Mouse (Mus musculus): ENCODE measurements around the gene Ggct.

The Ggct gene

GRCm38 (mm10) chr6:54952542-54952941 lies 40.2 kb downstream of the Ggct start:
- DNase-seq (ENCODE audit: low spot score), result no peak

- DNase-seq (ENCODE audit: low spot score), result no peak
Observed at GRCm38 (mm10) chr6:54948682-54949081, 44.1 kb downstream of the Ggct start.

- no peak for DNase-seq (ENCODE audit: low spot score)
Observed at GRCm38 (mm10) chr6:54946241-54946953, 46.4 kb downstream of the Ggct start.

- DNase-seq (ENCODE audit: low spot score), result no peak
Observed at GRCm38 (mm10) chr6:54944551-54944950, 48.2 kb downstream of the Ggct start.

GRCm38 (mm10) chr6:54943753-54944152 lies 49.0 kb downstream of the Ggct start:
- no peak for DNase-seq (ENCODE audit: low spot score)

GRCm38 (mm10) chr6:54943292-54943691 lies 49.5 kb downstream of the Ggct start:
- DNase-seq (ENCODE audit: low spot score), result no peak

- no peak for DNase-seq (ENCODE audit: low spot score)
Observed at GRCm38 (mm10) chr6:54941149-54941548, 51.6 kb downstream of the Ggct start.

GRCm38 (mm10) chr6:54940126-54940525 lies 52.6 kb downstream of the Ggct start:
- DNase-seq (ENCODE audit: low spot score), result no peak

- DNase-seq (ENCODE audit: low spot score), result no peak
Observed at GRCm38 (mm10) chr6:54939631-54940030, 53.1 kb downstream of the Ggct start.

- no peak for DNase-seq (ENCODE audit: low spot score)
Observed at GRCm38 (mm10) chr6:54936496-54936895, 56.3 kb downstream of the Ggct start.

- DNase-seq (ENCODE audit: low spot score), result no peak
Observed at GRCm38 (mm10) chr6:54934930-54935329, 57.8 kb downstream of the Ggct start.

- DNase-seq (ENCODE audit: low spot score), result no peak
Observed at GRCm38 (mm10) chr6:54934313-54934712, 58.4 kb downstream of the Ggct start.

GRCm38 (mm10) chr6:54933866-54934265 lies 58.9 kb downstream of the Ggct start:
- DNase-seq (ENCODE audit: low spot score), result no peak

GRCm38 (mm10) chr6:54933216-54933615 lies 59.5 kb downstream of the Ggct start:
- no peak for DNase-seq (ENCODE audit: low spot score)
